Mouse (Mus musculus) forebrain, postnatal 0 days (tissue): ENCODE measurements around the gene Shisa5. TPM values are rescaled to one million over a fixed set of nuclear protein-coding genes. Genes with fewer than 3 reads are reported as not detected.

Experiments
- ATAC-seq: fragments of 200-750 bp; cut with Nextera tagmentation; 2 replicates; pipeline ENCODE4 v1.8.0; 2017; ENCODE audit warnings: mild to moderate bottlenecking, moderate library complexity
- DNase-seq: peaks from one replicate; pipeline ENCODE4 v3.0.0-alpha.2; 2015
- H3K27ac ChIP-seq: fragments of 300-500 bp; sonication (generic); 2 replicates; pipeline ENCODE4 v1.5.1; 2014; ENCODE audit warnings: low read depth, mild to moderate bottlenecking, antibody characterized with exemption, low read length, moderate library complexity, mixed read lengths
- H3K27me3 ChIP-seq: fragments of 300-500 bp; sonication (generic); 2 replicates; pipeline ENCODE4 v1.6.1; 2014; ENCODE audit warnings: mild to moderate bottlenecking, low read length, mixed read lengths; ENCODE audit not compliant: insufficient read depth
- H3K36me3 ChIP-seq: fragments of 300-500 bp; sonication (generic); 2 replicates; pipeline ENCODE4 v1.6.1; 2014; ENCODE audit warnings: mild to moderate bottlenecking, moderate library complexity; ENCODE audit not compliant: insufficient read depth
- H3K4me1 ChIP-seq: fragments of 300-500 bp; sonication (generic); 2 replicates; pipeline ENCODE4 v1.6.1; 2014; ENCODE audit warnings: antibody characterized with exemption; ENCODE audit not compliant: insufficient read depth
- H3K4me2 ChIP-seq: fragments of 300-500 bp; sonication (generic); 2 replicates; pipeline ENCODE4 v1.6.1; 2014; ENCODE audit warnings: low read depth, mild to moderate bottlenecking, moderate library complexity
- H3K4me3 ChIP-seq: fragments of 300-500 bp; sonication (generic); 2 replicates; pipeline ENCODE4 v1.5.1; 2014; ENCODE audit warnings: low read depth, low read length, mixed read lengths
- H3K9ac ChIP-seq: fragments of 300-500 bp; sonication (generic); 2 replicates; pipeline ENCODE4 v1.6.1; 2014; ENCODE audit warnings: mild to moderate bottlenecking
- H3K9me3 ChIP-seq: fragments of 300-500 bp; sonication (generic); 2 replicates; pipeline ENCODE4 v1.6.1; 2016; ENCODE audit warnings: low read length
- CTCF ChIP-seq: sonication (generic); IDR thresholded peaks from 2 replicates; pipeline ENCODE4 v1.5.1; 2016; ENCODE audit warnings: antibody characterized with exemption, control low read depth, low read depth
- WGBS: fragments of 180-500 bp; shearing (Covaris S2); extraction: QIAGEN DNeasy Blood & Tissue Kit; methylation state at CpG from one replicate; pipeline ENCODE4 v1.1.7; 2014; 5-methylcytosine and 5-hydroxymethylcytosine counted together
- polyA plus RNA-seq: library from polyadenylated mRNA; unstranded; fragments of >200 nt; fragmentation: Nextera tagmentation; extraction: Ambion mirVana; gene quantifications from 2 replicates; pipeline ENCODE4 v1.2.1, GENCODE M21; 2015
- total RNA-seq: library from RNA; depleted of rRNA; stranded (reverse); fragments of >200 nt; gene quantifications from 2 replicates; pipeline ENCODE4 v1.2.3, GENCODE M21; 2014

The Shisa5 gene
- total and polyA plus RNA-seq, 2 experiments from 2014 or later, result 68.4 to 77.3 TPM

GRCm38 (mm10) chr9:109049996-109050673 is 11.8 kb downstream of the Shisa5 start:
- H3K9me3 ChIP-seq, result no peaks in the 10 kb centered on the region
- H3K9ac ChIP-seq, result no peak overlapping the region
- H3K36me3 ChIP-seq, result no peaks in the 10 kb centered on the region
- WGBS, result 82% methylated on average over 9 of the region's 9 CpGs
- H3K27ac ChIP-seq, result no peak overlapping the region
- H3K4me2 ChIP-seq, result no peak overlapping the region
- ATAC-seq, result no peak
- H3K4me1 ChIP-seq, result no peaks in the 10 kb centered on the region
- no peak for DNase-seq
- no peaks in the 10 kb centered on the region for H3K27me3 ChIP-seq
- no peak for TF ChIP-seq CTCF
- no peak overlapping the region for H3K4me3 ChIP-seq

GRCm38 (mm10) chr9:109050674-109050997 is 12.3 kb downstream of the Shisa5 start:
- ATAC-seq, result no peak
- H3K27ac ChIP-seq, result no peak overlapping the region
- H3K4me1 ChIP-seq, result no peaks in the 10 kb centered on the region
- no peak overlapping the region for H3K4me3 ChIP-seq
- H3K36me3 ChIP-seq, result no peaks in the 10 kb centered on the region
- H3K9ac ChIP-seq, result no peak overlapping the region
- DNase-seq, result no peak
- TF ChIP-seq CTCF, result no peak
- H3K9me3 ChIP-seq, result no peaks in the 10 kb centered on the region
- WGBS, result 89% methylated on average over 3 of the region's 3 CpGs
- H3K27me3 ChIP-seq, result no peaks in the 10 kb centered on the region
- no peak overlapping the region for H3K4me2 ChIP-seq

GRCm38 (mm10) chr9:109051011-109051501 is 12.7 kb downstream of the Shisa5 start:
- no peaks in the 10 kb centered on the region for H3K36me3 ChIP-seq
- DNase-seq, result no peak
- H3K4me3 ChIP-seq, result no peak overlapping the region
- no peak overlapping the region for H3K4me2 ChIP-seq
- H3K9me3 ChIP-seq, result no peaks in the 10 kb centered on the region
- no peak for ATAC-seq
- no peak for TF ChIP-seq CTCF
- no peaks in the 10 kb centered on the region for H3K4me1 ChIP-seq
- 89% methylated on average over 13 of the region's 13 CpGs for whole genome bisulfite sequencing
- no peaks in the 10 kb centered on the region for H3K27me3 ChIP-seq
- H3K9ac ChIP-seq, result no peak overlapping the region
- H3K27ac ChIP-seq, result no peak overlapping the region

GRCm38 (mm10) chr9:109051651-109052489 is 13.5 kb downstream of the Shisa5 start:
- H3K4me2 ChIP-seq, result no peak overlapping the region
- no peak for TF ChIP-seq CTCF
- no peak for DNase-seq
- no peaks in the 10 kb centered on the region for H3K27me3 ChIP-seq
- 91% methylated on average over 10 of the region's 10 CpGs for WGBS
- no peak for ATAC-seq
- H3K36me3 ChIP-seq, result peaks cover 8% of the 10 kb centered on the region
- no peak overlapping the region for H3K9ac ChIP-seq
- no peaks in the 10 kb centered on the region for H3K9me3 ChIP-seq
- no peak overlapping the region for H3K4me3 ChIP-seq
- no peaks in the 10 kb centered on the region for H3K4me1 ChIP-seq
- no peak overlapping the region for H3K27ac ChIP-seq

GRCm38 (mm10) chr9:109052490-109053260 is 14.3 kb downstream of the Shisa5 start:
- no peak overlapping the region for H3K4me3 ChIP-seq
- DNase-seq (no peak), ATAC-seq (no peak)
- no peak for TF ChIP-seq CTCF
- H3K27me3 ChIP-seq, result no peaks in the 10 kb centered on the region
- H3K36me3 ChIP-seq, result peaks cover 15% of the 10 kb centered on the region
- H3K4me2 ChIP-seq, result no peak overlapping the region
- H3K9ac ChIP-seq, result no peak overlapping the region
- H3K27ac ChIP-seq, result no peak overlapping the region
- H3K4me1 ChIP-seq, result no peaks in the 10 kb centered on the region
- H3K9me3 ChIP-seq, result no peaks in the 10 kb centered on the region
- WGBS, result 87% methylated on average over 9 of the region's 9 CpGs

- no peak overlapping the region for H3K4me2 ChIP-seq
- DNase-seq, result no peak
- H3K4me1 ChIP-seq, result no peaks in the 10 kb centered on the region
- no peak overlapping the region for H3K4me3 ChIP-seq
- H3K9ac ChIP-seq, result no peak overlapping the region
- 75% methylated on average over 3 of the region's 3 CpGs for WGBS
- TF ChIP-seq CTCF, result no peak
- peaks cover 22% of the 10 kb centered on the region for H3K36me3 ChIP-seq
- no peaks in the 10 kb centered on the region for H3K27me3 ChIP-seq
- no peak overlapping the region for H3K27ac ChIP-seq
- ATAC-seq, result no peak
- H3K9me3 ChIP-seq, result no peaks in the 10 kb centered on the region
Observed at GRCm38 (mm10) chr9:109053366-109053765, 15.0 kb downstream of the Shisa5 start.

GRCm38 (mm10) chr9:109053851-109054250 is 15.5 kb downstream of the Shisa5 start:
- no peak for DNase-seq
- Histone ChIP-seq H3K9me3 (no peaks in the 10 kb centered on the region), H3K4me1 (no peaks in the 10 kb centered on the region), H3K36me3 (peaks cover 27% of the 10 kb centered on the region), H3K9ac (no peak overlapping the region), H3K4me2 (no peak overlapping the region), H3K4me3 (no peak overlapping the region), H3K27me3 (no peaks in the 10 kb centered on the region), H3K27ac (no peak overlapping the region)
- WGBS, result 80% methylated on average over 6 of the region's 6 CpGs
- no peak for ATAC-seq
- TF ChIP-seq CTCF, result no peak
